Mouse (Mus musculus): ENCODE results near the gene Slc39a2.
"Not testable (repeated sequence)": the region's sequence is repeated elsewhere in the genome, so short reads cannot be mapped to it uniquely, and the experiment has no call there.

Gene Slc39a2

GRCm38 (mm10) chr14:51892191-51892939, at the start of gene Slc39a2:
TSS of gene Slc39a2 (plus strand) at chr14:51892889.
- no peak for DNase-seq (ENCODE audit: low spot score)

DNA sequence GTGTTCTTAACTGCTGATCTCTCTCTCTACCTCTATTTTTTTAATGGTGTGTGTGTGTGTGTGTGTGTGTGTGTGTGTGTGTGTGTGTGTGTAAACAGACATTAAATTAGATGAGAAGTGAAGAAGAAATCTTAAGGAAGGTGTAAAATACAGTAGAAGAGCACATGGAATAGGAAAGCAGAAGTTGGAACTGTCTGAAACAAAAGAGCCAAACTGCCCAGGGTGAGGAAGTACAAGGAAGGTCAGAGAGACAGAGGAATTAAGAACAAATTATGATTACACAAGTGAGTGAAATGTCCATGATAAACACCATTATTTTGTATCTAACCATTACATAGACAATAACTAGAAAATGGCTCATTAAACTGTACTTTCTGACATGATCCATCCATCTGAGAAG, 48.8 kb upstream of the Slc39a2 start:
- DNase-seq (ENCODE audit: low spot score) = no peak

GRCm38 (mm10) chr14:51846566-51846965, 46.1 kb upstream of the Slc39a2 start:
- no peak for DNase-seq (ENCODE audit: low spot score)

DNA sequence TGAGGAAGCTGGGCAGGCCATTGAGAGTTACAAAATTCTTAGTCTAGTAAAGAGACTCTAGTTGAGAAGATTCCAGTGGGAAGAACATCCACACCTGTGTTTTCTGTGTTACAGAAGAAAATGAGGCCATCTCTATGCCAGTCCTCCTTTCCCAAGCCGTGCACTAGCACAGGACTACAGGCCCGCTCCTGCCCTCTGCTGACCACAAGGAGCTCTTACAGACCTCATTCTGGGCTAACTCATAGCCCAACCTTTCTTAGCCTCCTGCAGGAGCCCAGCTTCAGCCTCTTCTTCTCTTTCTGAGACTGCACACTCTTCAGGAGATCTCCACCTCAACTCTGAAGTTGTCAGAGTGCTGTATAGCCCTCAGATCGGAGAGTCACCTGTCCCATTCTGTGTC, 41.7 kb upstream of the Slc39a2 start:
- not testable (repeated sequence) for DNase-seq (ENCODE audit: low spot score)

DNA sequence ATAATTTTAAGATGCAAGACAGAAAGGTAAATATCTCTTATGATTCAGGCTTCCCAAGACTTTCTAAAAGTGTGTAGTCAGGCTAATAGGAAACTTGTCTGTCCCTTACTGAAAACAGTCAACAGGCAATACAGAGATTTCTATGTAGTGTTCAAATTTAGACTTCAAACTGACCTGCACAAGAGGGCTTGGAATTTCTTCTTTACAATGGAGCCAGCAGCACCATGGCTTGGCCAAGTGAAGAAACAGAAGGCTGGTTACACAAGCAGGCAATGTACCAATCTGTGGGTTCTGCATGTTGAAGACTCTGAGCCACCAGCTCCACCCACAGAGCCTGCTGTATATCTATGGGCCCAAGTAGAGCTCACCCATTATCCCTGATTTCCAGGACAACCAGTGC, 39.3 kb upstream of the Slc39a2 start, which contains the start of gene Ear6:
Ear6 (plus strand) TSS at position 301 of the 400 bp plus-strand sequence.
- DNase-seq (ENCODE audit: low spot score) = no peak

GRCm38 (mm10) chr14:51855280-51855679, 37.4 kb upstream of the Slc39a2 start:
- not testable (repeated sequence) for DNase-seq (ENCODE audit: low spot score)

- DNase-seq (ENCODE audit: low spot score) = not testable (repeated sequence)
These were observed 29.1 kb upstream of the Slc39a2 start for GRCm38 (mm10) chr14:51863603-51864002.

DNA sequence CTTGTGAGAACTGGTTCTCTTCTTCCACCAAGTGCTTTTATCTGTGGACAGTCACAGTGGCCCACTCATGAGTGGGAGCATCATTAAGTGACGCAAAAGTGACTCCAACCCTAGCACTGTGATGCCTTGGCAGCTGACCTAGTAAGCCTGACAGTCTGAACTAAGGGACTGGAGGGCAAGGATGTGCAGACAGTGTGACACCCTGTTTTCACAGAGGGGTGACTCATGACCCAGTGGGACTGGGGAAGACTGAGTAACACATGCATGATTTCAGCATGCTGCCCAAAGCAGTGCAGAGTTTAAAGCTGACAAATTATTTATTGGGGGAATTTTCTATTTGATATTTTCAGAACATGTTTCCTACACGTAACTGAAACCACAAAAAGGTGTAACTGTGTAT, 21.9 kb upstream of the Slc39a2 start:
- no peak for DNase-seq (ENCODE audit: low spot score)

GRCm38 (mm10) chr14:51871741-51872140, 20.9 kb upstream of the Slc39a2 start:
- no peak for DNase-seq (ENCODE audit: low spot score)

DNA sequence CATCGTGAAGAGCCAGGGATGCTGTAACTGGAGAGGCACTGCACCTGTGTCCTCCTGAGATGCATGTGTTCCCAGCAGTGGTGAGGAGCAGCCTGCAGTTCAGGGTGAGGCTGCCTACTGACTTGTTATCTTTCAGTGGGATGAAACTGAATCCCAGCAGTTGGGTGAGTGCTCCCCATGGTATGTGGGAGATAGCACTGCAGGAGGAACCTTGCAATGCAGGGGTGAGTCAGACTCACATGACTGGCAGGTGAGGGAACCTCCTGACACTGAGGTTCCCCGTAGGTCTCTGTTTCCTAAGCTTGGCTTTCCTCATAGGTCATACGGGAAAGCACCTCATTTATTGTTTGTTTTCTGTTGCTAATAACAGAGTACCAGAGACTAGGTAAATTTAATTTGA, 15.2 kb upstream of the Slc39a2 start:
- DNase-seq (ENCODE audit: low spot score) = peak; percentile 24

- DNase-seq (ENCODE audit: low spot score) = peak; percentile 69
These were observed 9.1 kb upstream of the Slc39a2 start for GRCm38 (mm10) chr14:51883527-51884030.

- peak; percentile 19 for DNase-seq (ENCODE audit: low spot score)
These were observed 8.6 kb upstream of the Slc39a2 start for GRCm38 (mm10) chr14:51884031-51884544.

DNA sequence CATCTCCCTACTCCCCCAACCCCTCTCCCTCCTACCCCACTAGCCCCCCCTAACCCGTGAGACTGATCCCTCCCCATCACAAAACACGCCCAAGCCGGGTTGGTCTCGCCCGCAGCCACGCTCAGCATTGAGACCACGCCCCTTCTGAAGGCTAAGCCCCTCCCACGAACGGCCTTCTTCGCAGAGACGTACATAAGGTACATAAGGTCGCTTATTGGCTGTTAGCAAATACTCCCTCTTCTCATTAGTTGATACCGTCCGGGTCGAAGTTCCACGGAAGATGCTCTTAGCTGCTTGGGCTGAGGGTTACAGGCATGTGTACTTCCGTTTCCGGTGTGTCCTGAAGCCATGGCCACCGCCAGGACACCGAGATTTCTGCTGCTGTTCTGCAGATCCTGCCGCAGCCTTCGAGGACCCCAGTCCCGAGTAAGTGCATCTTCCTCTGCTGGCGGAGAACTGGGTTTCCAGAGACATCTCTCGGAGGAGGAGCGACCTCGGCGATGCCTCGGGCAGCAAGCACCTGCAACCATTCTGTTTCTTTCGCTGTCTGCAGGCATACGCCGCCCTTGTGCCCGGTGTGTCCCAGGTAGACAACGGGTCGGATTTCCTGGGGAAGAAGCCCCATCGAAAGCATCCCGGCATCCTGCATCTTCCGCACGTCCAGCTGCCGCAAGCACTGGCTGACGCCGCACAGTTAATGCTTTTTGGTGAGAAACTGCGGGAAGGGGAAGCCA, 7.9 kb upstream of the Slc39a2 start, which contains the start of gene Mettl17:
Mettl17 (plus strand) TSS at position 245 of the 734 bp plus-strand sequence.
- peak; percentile 88 for DNase-seq (ENCODE audit: low spot score)

- no peak for DNase-seq (ENCODE audit: low spot score)
These were observed 6.6 kb upstream of the Slc39a2 start for GRCm38 (mm10) chr14:51886051-51886450.

- DNase-seq (ENCODE audit: low spot score) = no peak
These were observed 2.9 kb upstream of the Slc39a2 start for GRCm38 (mm10) chr14:51889833-51890232.

DNA sequence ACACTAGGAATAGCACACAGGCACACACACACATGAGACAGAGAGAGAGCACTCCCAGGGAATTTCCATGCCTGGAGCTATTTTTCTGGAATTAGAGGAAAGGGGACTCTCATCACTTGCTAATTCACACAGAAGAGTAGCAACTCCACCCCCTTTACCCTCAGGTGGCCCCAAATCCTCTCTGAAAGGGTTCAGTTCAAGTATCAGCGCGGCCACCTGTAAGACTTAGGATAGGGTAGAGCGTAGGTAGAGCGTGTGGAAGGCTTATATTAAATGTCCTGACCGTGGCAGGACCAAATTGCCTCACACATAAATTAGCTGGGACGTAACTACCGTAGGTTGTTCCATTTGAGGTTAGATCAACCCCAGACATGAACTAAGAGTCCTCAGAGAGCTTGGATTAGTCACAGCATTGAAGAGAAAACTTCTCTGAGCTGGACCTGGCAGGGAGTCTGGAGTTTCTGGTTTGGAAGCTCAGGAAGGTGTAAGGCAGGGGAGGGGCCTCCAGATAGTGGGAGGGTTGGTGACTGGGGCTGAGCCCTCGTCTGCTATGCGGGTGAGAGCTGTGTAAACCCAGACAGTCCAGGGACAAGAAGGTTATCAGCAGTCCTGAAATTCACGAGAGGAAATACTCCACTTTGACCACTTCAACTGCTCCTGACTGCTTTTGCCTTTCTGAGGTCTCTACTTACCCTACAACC, 555 bp downstream of the Slc39a2 start:
- no peak for DNase-seq (ENCODE audit: low spot score)

DNA sequence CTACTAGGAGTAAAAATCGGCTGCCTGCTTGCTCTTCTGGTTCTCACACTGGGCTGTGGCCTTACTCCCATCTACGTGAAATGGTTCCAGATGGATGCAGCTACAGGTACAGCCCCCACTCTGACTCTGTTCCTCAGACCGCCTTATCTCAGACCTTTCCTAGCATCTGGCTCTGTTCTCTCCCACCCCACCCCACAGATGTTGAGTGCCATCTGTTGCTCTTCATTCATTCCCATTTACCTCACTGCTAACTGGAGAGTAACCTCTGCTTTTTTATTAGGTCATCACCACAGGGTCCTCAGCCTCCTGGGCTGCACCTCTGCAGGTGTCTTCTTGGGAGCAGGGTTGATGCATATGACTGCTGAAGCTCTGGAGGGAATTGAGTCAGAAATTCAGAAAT, 1.1 kb downstream of the Slc39a2 start:
- DNase-seq (ENCODE audit: low spot score) = no peak

- no peak for DNase-seq (ENCODE audit: low spot score)
These were observed 2.4 kb downstream of the Slc39a2 start for GRCm38 (mm10) chr14:51895071-51895470.

DNA sequence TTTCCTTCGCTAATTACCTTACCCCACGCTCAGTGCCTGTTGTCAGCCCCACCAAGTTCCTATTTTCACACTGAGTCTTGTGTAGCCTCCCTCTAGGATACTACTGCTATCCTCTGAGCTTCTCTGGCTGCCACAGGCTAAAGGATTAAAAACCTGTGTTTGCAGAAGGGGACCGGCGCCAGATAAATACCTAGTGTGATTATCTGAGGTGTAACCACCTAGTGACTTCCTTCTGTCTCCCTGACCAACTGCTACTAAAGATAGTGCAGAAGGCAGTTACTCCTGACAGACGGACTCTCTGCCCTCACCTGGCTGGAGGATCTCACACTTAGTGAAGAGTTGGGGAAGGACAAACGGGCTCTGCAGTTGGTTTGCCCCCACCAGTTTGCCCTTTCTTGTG, 3.3 kb downstream of the Slc39a2 start:
- no peak for DNase-seq (ENCODE audit: low spot score)

GRCm38 (mm10) chr14:51896539-51897170, 4.0 kb downstream of the Slc39a2 start:
- no peak for DNase-seq (ENCODE audit: low spot score)

DNA sequence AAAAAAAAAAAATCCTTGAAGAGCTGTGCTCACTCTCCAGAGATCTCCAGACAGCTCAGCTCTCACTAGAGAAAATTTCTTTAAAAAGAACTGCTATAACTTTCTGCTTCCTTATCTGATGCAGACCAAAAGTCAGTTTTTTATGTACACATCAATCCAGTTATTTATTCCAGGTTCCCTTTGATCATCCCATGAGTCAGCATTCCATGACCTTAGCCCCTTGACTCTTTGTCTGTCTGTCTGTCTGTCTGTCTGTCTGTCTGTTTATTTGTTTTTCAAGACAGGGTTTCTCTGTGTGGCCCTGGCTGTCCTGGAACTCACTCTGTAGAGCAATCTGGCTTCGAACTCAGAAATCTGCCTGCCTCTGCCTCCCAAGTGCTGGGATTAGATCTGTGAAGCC, 6.7 kb downstream of the Slc39a2 start:
- DNase-seq (ENCODE audit: low spot score) = no peak
